Comparison of ENCODE assay signal across 9 mouse cellular contexts in genomic region chr6:29524034-29524489, GRCm38 (mm10). TPM values are rescaled to one million over a fixed set of nuclear protein-coding genes. Genes with fewer than 3 reads are reported as not detected.
DNase-seq lines count a peak whose midpoint lies in the region; ATAC-seq and TF ChIP-seq lines count a peak whose summit lies in the region.
"Had no signal": no experiment of that assay in that cellular context is flagged by ENCODE, and none has a peak within 500 bp of the region (broad histone marks: within the 10 kb centered on the region; RNA-seq: fewer than 3 reads in every experiment).

No protein-coding gene starts in this region.

- TF ChIP-seq CTCF in CH12.LX (conservative IDR thresholded peaks at IDR 0.05 in 1 of 2, IDR thresholded peaks at IDR 0.05 in 1 of 2; ENCODE audit: low read depth in 2 of 2, low read length in 2 of 2) = 0 out of 4 replicates have a peak, but pooled peaks of 1 of the 2 experiments have one; percentile 1

- no peaks in the 10 kb centered on the region for H3K9me3 ChIP-seq in kidney, embryonic 15.5 days (replicated peaks)
- H3K9me3 ChIP-seq in CH12.LX (replicated peaks; ENCODE audit: low read length) = peaks cover 9% of the 10 kb centered on the region

- ATAC-seq in kidney, embryonic 15.5 days (replicated peaks; ENCODE audit: low FRiP score) = peak; percentile 66

- peak; percentile 23; the same call in 1 of the 2 replicates for TF ChIP-seq POLR2A in CH12.LX (IDR thresholded peaks at IDR 0.05; ENCODE audit: low read depth, low read length)

- H3K79me2 ChIP-seq in CH12.LX (replicated peaks; ENCODE audit: control insufficient read depth, extremely low read depth, insufficient read depth, poor library complexity, severe bottlenecking) (peaks cover 12% of the 10 kb centered on the region), macrophage (ENCODE audit: inconsistent target) (peaks cover 25% of the 10 kb centered on the region)

- DNase-seq in kidney, adult 9 months = no peak
- DNase-seq in CH12.LX (ENCODE audit: extremely low read depth) = peak; percentile 79
- peak; percentile 38 for DNase-seq in heart, adult 8-10 months (ENCODE audit: low spot score)
- DNase-seq in cerebellum, adult 9-11 months = no peak
- DNase-seq in cerebellum, adult 11-12 months = no peak
- DNase-seq in cerebellum, adult 9-10 months = no peak

- no peaks in the 10 kb centered on the region for H3K36me3 ChIP-seq in kidney, embryonic 15.5 days
- H3K36me3 ChIP-seq in CH12.LX (replicated peaks in 1 of 2; ENCODE audit: control insufficient read depth in 1 of 2, insufficient read depth in 1 of 2, low read length in 1 of 2) = no peaks in the 10 kb centered on the region
- no peaks in the 10 kb centered on the region for H3K36me3 ChIP-seq in macrophage (ENCODE audit: inconsistent target)

- in situ Hi-C loops in CH12.LX (cut with MboI; ENCODE audit: low pct_ligation_motif_present, low pct_unique_long_range_greater_than_20kb, low sequenced_read_pairs) = no loop called here

- H3K4me2 ChIP-seq in kidney, embryonic 15.5 days = no peak overlapping the region
- H3K4me2 ChIP-seq in CH12.LX (ENCODE audit: insufficient read depth, low read depth, poor library complexity, severe bottlenecking) = peak overlapping the region; percentile 18

- 34% methylated on average over 6 of the region's 6 CpGs for WGBS in kidney, embryonic 15.5 days
- WGBS in macrophage (ENCODE audit: missing documents) = 2% methylated on average over 6 of the region's 6 CpGs

- TF ChIP-seq EP300 in CH12.LX (IDR thresholded peaks at IDR 0.05; ENCODE audit: low read length) = peak; percentile 89

- dilution Hi-C loops in CH12.LX (cut with MboI; ENCODE audit: extremely low pct_ligation_motif_present, extremely low pct_unique_long_range_greater_than_20kb, low sequenced_read_pairs) = no loop called here

- H3K9ac ChIP-seq in kidney, embryonic 15.5 days = no peak overlapping the region
- H3K9ac ChIP-seq in CH12.LX (ENCODE audit: insufficient read depth, low read depth) = peak overlapping the region; percentile 12; the same call in 1 of the 2 replicates

- no peak for TF ChIP-seq RAD21 in CH12.LX (IDR thresholded peaks at IDR 0.05; ENCODE audit: low read depth, low read length)

- H3K27me3 ChIP-seq in kidney, embryonic 15.5 days = peaks cover 34% of the 10 kb centered on the region
- H3K27me3 ChIP-seq in CH12.LX (replicated peaks) = no peaks in the 10 kb centered on the region

- no peak overlapping the region for H3K4me3 ChIP-seq in kidney, embryonic 15.5 days (replicated peaks)
- H3K4me3 ChIP-seq in CH12.LX (replicated peaks in 1 of 3; ENCODE audit: low read depth in 2 of 3, low read length in 2 of 3, poor library complexity in 1 of 3) = peak overlapping the region in 1 of 3 experiments; percentile 12
- no peak overlapping the region for H3K4me3 ChIP-seq in macrophage (ENCODE audit: inconsistent target)

- H3K4me1 ChIP-seq in kidney, embryonic 15.5 days = peaks cover 46% of the 10 kb centered on the region
- H3K4me1 ChIP-seq in CH12.LX (ENCODE audit: control insufficient read depth in 1 of 2, insufficient read depth in 2 of 2) = peaks cover 13 to 42% of the 10 kb centered on the region in 2 experiments

- peak overlapping the region; percentile 48 for H3K27ac ChIP-seq in kidney, embryonic 15.5 days
- peak overlapping the region; percentile 82 for H3K27ac ChIP-seq in CH12.LX (ENCODE audit: insufficient read depth, low read depth)
- peak overlapping the region; percentile 93 for H3K27ac ChIP-seq in macrophage

TF ChIP-seq in CH12.LX, 34 proteins besides CTCF, POLR2A, EP300 and RAD21 (continues in another document):
- no peak for TF ChIP-seq JUN (IDR thresholded peaks at IDR 0.05; ENCODE audit: insufficient read depth, low read depth, low read length)
- no peak for TF ChIP-seq ZNF384 (IDR thresholded peaks at IDR 0.05; ENCODE audit: low read depth, low read length)
- no peak; the same call in 1 of the 2 replicates for TF ChIP-seq UBTF (IDR thresholded peaks at IDR 0.05; ENCODE audit: low read depth, low read length)
- peak; percentile 77; the same call in 1 of the 2 replicates for TF ChIP-seq MAZ (IDR thresholded peaks at IDR 0.05; ENCODE audit: low read depth, low read length)
- no peak for TF ChIP-seq ZKSCAN1 (IDR thresholded peaks at IDR 0.05; ENCODE audit: borderline replicate concordance, low read depth, low read length)
- no peak for TF ChIP-seq E2F4 (IDR thresholded peaks at IDR 0.05; ENCODE audit: insufficient replicate concordance, low read depth, low read length)
- TF ChIP-seq MXI1 (IDR thresholded peaks at IDR 0.05; ENCODE audit: low read depth, low read length) = peak; percentile 61
- TF ChIP-seq ZMIZ1 (IDR thresholded peaks at IDR 0.05; ENCODE audit: low read depth, low read length) = no peak
- TF ChIP-seq CHD1 (IDR thresholded peaks at IDR 0.05; ENCODE audit: low read depth, low read length) = 0 out of 2 replicates have a peak, but pooled peaks have one; percentile 63
- no peak for TF ChIP-seq MAFK (IDR thresholded peaks at IDR 0.05; ENCODE audit: insufficient replicate concordance, low read length)
- TF ChIP-seq SIN3A (IDR thresholded peaks at IDR 0.05; ENCODE audit: low read length) = peak; percentile 78
- no peak for TF ChIP-seq USF1 (IDR thresholded peaks at IDR 0.05; ENCODE audit: low read depth, low read length)
- TF ChIP-seq ZC3H11A (IDR thresholded peaks at IDR 0.05; ENCODE audit: low read depth, low read length) = no peak
- no peak for TF ChIP-seq POLR2AphosphoS2 (IDR thresholded peaks at IDR 0.05; ENCODE audit: low read depth, low read length)
- no peak for TF ChIP-seq JUND (conservative IDR thresholded peaks at IDR 0.05; ENCODE audit: low read depth, low read length)
- TF ChIP-seq ELF1 (IDR thresholded peaks at IDR 0.05; ENCODE audit: low read depth, low read length) = peak; percentile 59
- TF ChIP-seq SMC3 (IDR thresholded peaks at IDR 0.05; ENCODE audit: low read depth, low read length) = 0 out of 2 replicates have a peak, but pooled peaks have one; percentile 4
- no peak for TF ChIP-seq KAT2A (IDR thresholded peaks at IDR 0.05; ENCODE audit: insufficient replicate concordance, low read length)
- peak; percentile 90 for TF ChIP-seq IRF4 (IDR thresholded peaks at IDR 0.05; ENCODE audit: low read depth, low read length)
- TF ChIP-seq NRF1 (IDR thresholded peaks at IDR 0.05; ENCODE audit: low read depth, low read length) = no peak
- TF ChIP-seq PAX5 (IDR thresholded peaks at IDR 0.05; ENCODE audit: low read length) = no peak
- peak; percentile 58; the same call in 1 of the 2 replicates for TF ChIP-seq ETS1 (conservative IDR thresholded peaks at IDR 0.05; ENCODE audit: low read depth, low read length)
- no peak; the same call in 1 of the 2 replicates for TF ChIP-seq TCF12 (IDR thresholded peaks at IDR 0.05; ENCODE audit: low read depth, low read length)
- TF ChIP-seq TBP (conservative IDR thresholded peaks at IDR 0.05; ENCODE audit: low read depth, low read length) = 0 out of 2 replicates have a peak, but pooled peaks have one; percentile 51
- peak; percentile 57; the same call in 1 of the 2 replicates for TF ChIP-seq MYC (IDR thresholded peaks at IDR 0.05; ENCODE audit: low read depth, low read length)
- TF ChIP-seq RCOR1 (conservative IDR thresholded peaks at IDR 0.05; ENCODE audit: low read depth, low read length) = peak; percentile 74; the same call in 1 of the 2 replicates

RNA-seq across cellular contexts. Expression of gene Irf5, which starts 2.4 kb away (rescaled TPM):
- polyA plus RNA-seq in kidney, embryonic 15.5 days (2015; fragmentation: Nextera tagmentation; extraction: Ambion mirVana) = 6.1 and 7.4 TPM in 2 replicates
- 134 and 152 TPM in 2 replicates for total RNA-seq in CH12.LX (2012; rRNA removed)
- total RNA-seq in CH12.LX (2014; rRNA removed) = 158 and 159 TPM in 2 replicates
- polyA plus RNA-seq in CH12.LX (2012; ENCODE audit: insufficient read length, low read depth) = 134 and 144 TPM in 2 replicates
- 1 to 10 TPM; 2.0 to 4.0 (median 2.4) TPM for total RNA-seq in heart, adult 8-10 months (2022)
- total RNA-seq in macrophage (2018; cell fraction: chromatin; rRNA removed) = 100 to 1,000 TPM; 125 to 271 (median 191) TPM
- total RNA-seq in macrophage (2018; cell fraction: cytosol; rRNA removed) = 100 to 1,000 TPM; 137 to 260 (median 207) TPM
- total RNA-seq in macrophage (2018; cell fraction: nucleus; rRNA removed) = 100 to 1,000 TPM; 121 to 294 (median 214) TPM
- polyA plus RNA-seq in macrophage (2018) = 132 to 204 TPM (median 202 TPM) in 3 replicates

RNA-seq across cellular contexts. Expression of gene Kcp, which starts 16.3 kb away (rescaled TPM):
- polyA plus RNA-seq in kidney, embryonic 15.5 days (2015; fragmentation: Nextera tagmentation; extraction: Ambion mirVana) = 24.0 and 27.9 TPM in 2 replicates
- total RNA-seq in CH12.LX (2012; rRNA removed) (0.59 and 0.64 TPM in 2 replicates), CH12.LX (2014; rRNA removed) (not detected in 2 replicates)
- polyA plus RNA-seq in CH12.LX (2012; ENCODE audit: insufficient read length, low read depth) (0.49 and 0.51 TPM in 2 replicates), macrophage (2018) (0.28 TPM in 1 of 3 replicates, not detected in the others)
- 1 to 10 TPM; 2.0 to 4.8 (median 2.8) TPM for total RNA-seq in heart, adult 8-10 months (2022)
- total RNA-seq in macrophage (2018; cell fraction: chromatin; rRNA removed) = 1 to 10 TPM in 1 of 26 experiments, under 1 TPM in 2, not detected in 23; 0.23 to 1.0 (median 0.45) TPM
- under 1 TPM in 15 of 26 experiments, not detected in 11; 0.05 to 0.34 (median 0.10) TPM for total RNA-seq in macrophage (2018; cell fraction: cytosol; rRNA removed)
- under 1 TPM in 3 of 26 experiments, not detected in 23; 0.21 to 0.36 (median 0.25) TPM for total RNA-seq in macrophage (2018; cell fraction: nucleus; rRNA removed)

RNA-seq across cellular contexts. Expression of gene Atp6v1fnb, which starts 52.8 kb away (rescaled TPM):
- not detected in 2 replicates for polyA plus RNA-seq in kidney, embryonic 15.5 days (2015; fragmentation: Nextera tagmentation; extraction: Ambion mirVana)
- total RNA-seq in CH12.LX (2012; rRNA removed) = 0.21 TPM in 1 of 2 replicates, not detected in the other
- total RNA-seq in CH12.LX (2014; rRNA removed) = not detected in 2 replicates
- not detected in 2 replicates for polyA plus RNA-seq in CH12.LX (2012; ENCODE audit: insufficient read length, low read depth)
- not detected for total RNA-seq in heart, adult 8-10 months (2022)
- total RNA-seq in macrophage (2018; cell fraction: chromatin; rRNA removed) = 1 to 10 TPM in 22 of 26 experiments, not detected in 4; 1.3 to 7.6 (median 2.4) TPM
- total RNA-seq in macrophage (2018; cell fraction: cytosol; rRNA removed) = not detected
- 1 to 10 TPM in 9 of 26 experiments, under 1 TPM in 1, not detected in 16; 0.94 to 3.3 (median 1.6) TPM for total RNA-seq in macrophage (2018; cell fraction: nucleus; rRNA removed)
- polyA plus RNA-seq in macrophage (2018) = not detected in 3 replicates
- polyA plus RNA-seq: limb, embryonic 11.5 days had no signal

RNA-seq across cellular contexts. Expression of gene Atp6v1f, which starts 56.5 kb away (rescaled TPM):
- 268 and 287 TPM in 2 replicates for polyA plus RNA-seq in kidney, embryonic 15.5 days (2015; fragmentation: Nextera tagmentation; extraction: Ambion mirVana)
- total RNA-seq in CH12.LX (2012; rRNA removed) = 308 and 328 TPM in 2 replicates
- total RNA-seq in CH12.LX (2014; rRNA removed) = 367 and 373 TPM in 2 replicates
- polyA plus RNA-seq in CH12.LX (2012; ENCODE audit: insufficient read length, low read depth) = 230 and 251 TPM in 2 replicates
- total RNA-seq in heart, adult 8-10 months (2022) = 100 to 1,000 TPM; 128 to 134 (median 131) TPM
- total RNA-seq in macrophage (2018; cell fraction: chromatin; rRNA removed) = 10 to 100 TPM; 10.9 to 43.0 (median 19.1) TPM
- 100 to 1,000 TPM; 324 to 397 (median 360) TPM for total RNA-seq in macrophage (2018; cell fraction: cytosol; rRNA removed)
- total RNA-seq in macrophage (2018; cell fraction: nucleus; rRNA removed) = 100 to 1,000 TPM in 6 of 26 experiments, 10 to 100 TPM in 20; 30.9 to 123 (median 81.5) TPM
- 222 to 392 TPM (median 370 TPM) in 3 replicates for polyA plus RNA-seq in macrophage (2018)

Comparison
In these comparisons a context has a peak if more than half of its experiments do, and no peak if none do; other contexts are left out.
1. DNase-seq: peak in CH12.LX (single experiment) and heart, adult 8-10 months (single experiment); none in kidney, adult 9 months (single experiment), cerebellum, adult 9-11 months (single experiment), cerebellum, adult 11-12 months (single experiment) and cerebellum, adult 9-10 months (single experiment).
2. RNA of gene Irf5, which starts 2.4 kb away (polyA plus RNA-seq): 132 to 204 TPM in macrophage and 134 to 144 TPM in CH12.LX; 6.1 to 7.4 TPM in kidney, embryonic 15.5 days; every median in the first group is over 10 times any median in the second.
3. RNA of gene Kcp, which starts 16.3 kb away (polyA plus RNA-seq): 24.0 to 27.9 TPM in kidney, embryonic 15.5 days; 0.49 to 0.51 TPM in CH12.LX and 0.28 TPM in macrophage; every median in the first group is over 10 times any median in the second.
4. Peak in every context shown above with its lines, with median percentiles within 50 percentile points of each other: H3K27ac ChIP-seq.